Mouse (Mus musculus): ENCODE data around the gene Ifih1. TPM values are rescaled to one million over a fixed set of nuclear protein-coding genes. Genes with fewer than 3 reads are reported as not detected.
A peak's percentile ranks its signal among the peaks of the same experiment; 100 is the strongest.

Ifih1 gene
- total RNA-seq, 2 experiments from 2014 or later, result 2.4 to 2.9 TPM

DNA sequence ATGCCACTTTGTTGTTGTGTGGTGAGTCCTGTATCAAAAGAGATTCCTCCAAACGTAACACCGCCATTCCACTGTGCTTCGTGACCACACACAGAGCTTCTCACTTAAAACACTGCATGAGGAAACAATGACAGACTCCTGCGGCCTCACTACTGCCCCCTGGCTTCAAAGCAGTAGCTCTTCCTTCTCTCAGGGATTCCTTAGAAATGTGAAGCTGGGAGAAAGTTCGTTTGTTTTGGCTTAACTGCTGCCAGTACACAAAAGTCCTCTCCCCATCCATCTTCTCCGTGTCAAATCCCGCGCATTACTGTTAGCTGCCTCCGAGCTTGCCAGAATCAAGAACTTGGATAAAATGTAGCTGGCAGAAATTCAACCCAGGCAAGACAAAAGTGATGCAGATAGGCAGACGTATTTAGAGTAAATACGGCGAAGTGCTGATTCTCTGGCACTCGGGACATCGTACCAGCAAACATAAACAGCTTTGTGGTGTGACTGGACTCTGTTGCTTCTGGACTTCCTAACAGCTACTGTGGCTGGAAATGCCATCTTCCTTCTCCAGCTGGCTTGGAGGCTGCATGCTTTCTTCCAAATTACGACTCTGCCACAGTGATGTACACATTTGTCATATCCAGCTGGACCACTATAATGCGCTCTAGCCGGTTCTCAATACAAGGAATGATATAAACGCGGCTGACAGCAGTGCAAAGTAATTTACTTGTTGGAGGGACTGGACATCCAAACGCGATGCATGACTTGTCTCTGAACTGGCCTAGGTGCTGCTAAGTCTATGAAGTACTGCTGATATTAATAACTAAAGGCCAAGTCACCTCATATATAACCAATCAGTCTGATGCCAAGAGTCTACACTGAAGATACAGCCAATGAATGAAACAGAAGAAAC, 2.4 kb downstream of the Ifih1 start:
- peak in 1 of 2 experiments; percentile 36 for DNase-seq (ENCODE audit: low spot score in 2 of 2)

DNA sequence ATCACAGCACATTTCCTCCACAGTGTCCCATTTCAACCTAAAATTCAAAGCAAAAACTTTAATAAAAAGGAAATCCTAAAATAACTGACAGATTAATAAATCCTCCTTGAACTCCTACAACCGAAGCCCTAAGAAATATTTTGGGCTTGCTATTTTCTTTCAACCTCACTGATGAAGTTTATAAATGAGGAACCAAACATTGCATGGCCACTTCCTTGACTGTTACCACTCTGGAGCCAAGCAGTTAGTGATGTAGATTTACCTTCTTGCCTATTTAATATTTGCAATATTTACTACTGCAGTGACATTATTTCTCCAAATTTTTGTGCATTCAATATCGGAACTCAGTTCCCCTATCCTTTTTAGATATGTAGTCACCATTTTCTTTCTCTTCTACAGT, 6.2 kb downstream of the Ifih1 start:
- no peak for DNase-seq (ENCODE audit: low spot score in 2 of 2)

DNA sequence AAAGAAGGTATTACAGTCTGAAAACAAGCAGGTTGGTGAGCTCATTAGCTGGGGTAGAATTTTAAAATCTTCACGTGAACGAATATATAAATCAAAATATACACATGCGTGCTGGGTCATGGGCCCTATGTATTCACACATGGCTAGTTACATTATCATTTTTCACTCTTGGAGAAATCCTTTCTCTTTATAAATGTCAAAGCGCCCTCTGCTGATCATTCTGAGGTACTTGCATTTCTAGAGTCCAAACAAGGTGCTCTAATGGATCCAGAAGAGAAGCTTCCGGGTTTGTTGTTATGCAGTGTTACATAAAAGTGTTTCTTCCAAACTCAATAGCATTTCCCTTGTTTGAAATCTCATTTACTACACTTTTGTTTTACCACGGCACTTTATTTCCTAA, 15.6 kb downstream of the Ifih1 start:
- DNase-seq (ENCODE audit: low spot score in 2 of 2), result peak in 1 of 2 experiments; percentile 61

DNA sequence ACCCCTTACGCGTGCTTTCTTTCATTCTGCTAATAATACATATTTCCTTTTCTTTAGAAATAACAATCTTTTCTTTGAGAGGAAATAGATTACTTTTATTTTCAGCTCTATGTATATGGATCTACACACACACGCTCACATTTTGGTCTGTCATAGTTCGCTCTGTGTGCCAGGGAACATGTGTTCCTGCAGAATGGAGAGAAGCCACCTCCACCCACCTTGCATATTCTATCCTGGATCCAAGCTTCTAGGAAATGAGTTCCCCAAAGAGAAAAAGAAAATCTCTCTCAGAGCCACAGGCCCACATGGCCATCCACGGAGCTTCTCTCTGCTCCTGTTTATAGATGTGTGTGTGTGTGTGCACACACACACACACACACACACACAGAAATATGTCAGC, 17.7 kb downstream of the Ifih1 start:
- peak; percentile 57 to 83 for DNase-seq (ENCODE audit: low spot score in 2 of 2)

DNA sequence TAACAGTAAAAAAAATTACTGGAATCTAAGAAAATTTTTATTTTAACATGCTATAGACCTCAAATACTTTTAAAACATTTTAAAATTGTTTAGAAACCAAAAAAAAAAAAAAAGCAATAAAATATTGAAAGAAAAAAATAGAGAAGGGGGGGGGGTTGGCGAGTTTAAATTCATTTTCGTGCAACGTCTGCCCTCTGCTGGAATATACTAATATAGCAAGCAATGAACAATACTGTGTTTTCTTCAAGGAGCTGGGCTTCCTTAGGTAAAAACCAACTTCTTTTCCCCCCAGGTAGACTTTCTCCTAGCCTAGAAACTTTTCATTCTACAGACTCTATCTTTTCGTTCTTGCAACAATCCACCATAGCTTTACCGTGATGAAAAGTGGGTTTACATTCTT, 18.3 kb downstream of the Ifih1 start:
- peak in 1 of 2 experiments; percentile 59 for DNase-seq (ENCODE audit: low spot score in 2 of 2)

DNA sequence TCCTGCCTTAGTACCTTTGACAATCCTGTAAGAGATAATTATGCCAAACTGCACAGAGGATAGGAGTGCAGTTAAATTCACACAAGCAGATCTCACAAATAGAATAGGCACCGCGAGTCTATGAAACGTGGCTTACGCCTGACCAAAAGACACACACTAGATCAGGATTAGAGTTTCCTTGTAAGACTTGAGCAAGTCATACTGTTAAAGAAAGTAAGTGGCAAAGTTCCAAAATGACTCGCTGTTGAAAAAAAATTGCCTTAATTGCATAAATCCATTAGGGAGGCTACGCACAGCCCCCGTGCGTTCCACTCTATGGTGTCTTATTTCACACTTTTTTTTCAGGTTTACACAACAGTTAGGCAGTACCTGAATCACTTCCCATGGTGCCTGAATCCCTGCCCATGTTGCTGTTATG, 23.0 kb downstream of the Ifih1 start:
- peak in 1 of 2 experiments; percentile 2 for DNase-seq (ENCODE audit: low spot score in 2 of 2)

DNA sequence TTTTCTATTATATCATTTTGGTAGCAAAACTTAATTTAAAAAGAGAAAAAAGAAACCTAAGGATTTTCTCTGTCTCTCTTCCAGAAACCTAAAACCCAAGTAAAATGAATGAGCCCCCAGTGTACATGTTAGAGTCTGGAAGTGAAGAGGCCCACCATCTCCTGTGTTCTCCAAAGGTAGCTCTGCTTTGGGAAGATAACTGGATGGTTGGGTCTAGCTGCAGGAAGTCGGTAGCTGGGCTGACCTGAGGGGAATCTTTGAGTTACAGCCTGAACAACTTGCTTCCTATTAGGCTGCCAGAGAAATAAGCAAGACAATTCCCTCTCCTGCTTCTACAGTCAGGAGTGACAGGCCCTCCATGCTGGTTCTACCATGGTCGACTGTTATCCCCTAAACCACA, 26.4 kb downstream of the Ifih1 start:
- no peak for DNase-seq (ENCODE audit: low spot score in 2 of 2)

DNA sequence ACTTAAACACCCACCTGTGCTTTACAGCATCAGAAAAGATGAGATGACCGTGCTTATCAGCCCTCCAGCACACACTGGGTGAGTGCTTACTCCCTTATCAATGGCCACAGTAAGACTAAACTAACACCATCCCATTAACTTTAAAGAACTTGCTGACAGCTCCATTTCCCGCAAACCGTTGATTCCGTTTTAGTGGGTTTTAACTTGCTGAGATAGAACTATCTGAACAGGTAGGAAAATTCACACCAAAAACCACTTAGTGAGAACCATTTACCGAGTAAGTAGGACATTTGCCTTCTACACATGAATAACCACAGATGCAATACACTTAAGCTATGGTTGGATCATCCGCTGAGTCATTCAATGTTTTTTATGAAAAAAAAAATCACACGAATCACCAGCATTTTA, 27.1 kb downstream of the Ifih1 start:
- DNase-seq (ENCODE audit: low spot score in 2 of 2), result no peak

DNA sequence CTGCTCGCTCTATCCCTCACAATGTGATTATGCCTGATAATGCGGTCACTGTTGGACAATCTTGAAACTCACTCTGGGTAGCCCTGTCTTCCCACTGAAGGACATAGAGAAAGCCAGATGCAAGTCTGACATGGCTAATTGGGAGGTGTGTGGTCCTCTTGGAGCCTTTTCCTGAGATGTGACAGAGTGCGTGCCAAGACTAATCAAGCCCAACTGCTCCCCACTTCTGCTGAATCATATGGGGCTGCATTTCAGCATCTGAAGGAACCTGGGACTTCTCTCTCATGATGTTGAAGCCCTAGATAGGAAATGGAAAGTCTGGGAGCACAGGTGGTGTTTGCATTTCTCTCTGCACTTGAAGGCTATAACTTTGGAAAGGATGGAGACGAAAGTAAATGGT, 32.9 kb downstream of the Ifih1 start:
- DNase-seq (ENCODE audit: low spot score in 2 of 2), result no peak

DNA sequence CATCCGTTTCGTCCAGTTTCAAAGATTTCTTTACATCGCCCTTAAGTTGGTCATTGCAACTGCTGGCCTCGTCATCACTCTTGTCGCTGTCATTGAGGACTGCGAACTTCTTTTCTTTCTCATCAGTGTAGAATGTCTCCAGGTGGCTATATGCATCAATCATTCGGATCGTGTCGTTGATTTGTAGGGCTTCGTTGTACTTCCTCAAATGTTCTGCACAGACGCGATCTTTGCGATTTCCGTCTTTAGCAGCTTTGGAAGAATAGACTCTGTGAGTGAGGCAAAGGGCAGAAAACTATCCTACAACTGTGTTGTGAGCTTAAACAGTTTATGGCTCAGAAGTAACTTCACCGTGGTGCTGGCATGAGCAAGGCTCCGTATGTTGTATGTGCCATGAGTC, 39.9 kb downstream of the Ifih1 start:
- no peak for DNase-seq (ENCODE audit: low spot score in 2 of 2)

DNA sequence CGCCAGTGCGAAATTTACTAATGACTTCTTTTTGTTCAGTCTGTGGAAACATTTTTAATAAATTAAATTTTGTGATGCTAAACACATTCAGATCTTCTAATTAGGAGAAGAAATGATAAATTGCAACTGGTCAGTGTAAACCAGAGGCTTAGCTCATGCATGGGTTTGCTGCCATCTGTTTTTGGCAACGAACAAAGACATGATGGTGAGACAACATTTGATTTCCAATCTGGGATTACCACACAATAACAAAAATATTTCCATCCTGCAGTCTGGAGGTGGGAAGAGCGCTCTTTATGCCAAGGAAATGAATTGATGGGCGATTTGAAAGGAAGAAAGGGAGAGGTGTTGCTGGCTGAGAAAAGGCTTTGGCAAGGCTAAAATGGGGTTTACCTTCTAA, 42.5 kb downstream of the Ifih1 start:
- peak; percentile 13 to 27 for DNase-seq (ENCODE audit: low spot score in 2 of 2)

DNA sequence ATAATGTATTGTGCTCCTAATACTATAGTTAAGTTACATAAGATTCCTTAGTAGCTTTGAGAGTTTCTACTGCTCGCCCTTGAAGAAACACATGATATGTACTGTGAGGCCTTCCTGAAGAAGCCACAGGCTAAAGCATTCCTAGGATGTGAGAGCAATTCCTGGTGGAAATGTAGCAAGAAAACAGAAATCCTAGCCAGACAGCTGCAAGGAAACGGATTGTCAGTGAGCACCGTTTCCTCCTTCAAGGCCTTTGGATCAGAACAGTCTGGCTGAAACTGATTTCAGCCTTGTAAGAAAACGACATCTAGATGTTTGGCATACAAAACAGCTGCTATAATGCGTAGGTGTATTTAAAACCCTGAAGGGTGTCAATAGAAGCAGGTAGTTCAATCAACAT, 49.5 kb downstream of the Ifih1 start:
- DNase-seq (ENCODE audit: low spot score in 2 of 2), result no peak

DNA sequence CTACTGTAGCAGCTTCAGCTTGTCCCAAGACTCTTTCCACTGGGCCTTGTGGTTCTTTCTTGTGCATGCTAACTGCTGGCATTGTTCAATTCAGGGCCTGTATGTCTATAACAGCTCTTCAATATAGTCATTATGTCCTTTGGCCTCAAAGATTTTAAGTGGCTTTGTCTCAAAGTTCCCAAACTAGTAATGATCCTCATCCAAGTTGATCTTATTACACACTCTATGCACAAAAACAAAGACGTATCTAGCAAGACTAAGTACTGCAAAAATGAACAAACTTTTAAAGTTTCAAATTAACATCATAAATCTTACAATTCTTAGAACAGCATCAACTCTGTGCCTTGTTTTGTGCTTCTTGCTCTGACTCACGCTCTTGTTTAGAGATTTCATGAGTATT, 51.6 kb downstream of the Ifih1 start:
- no peak for DNase-seq (ENCODE audit: low spot score in 2 of 2)

DNA sequence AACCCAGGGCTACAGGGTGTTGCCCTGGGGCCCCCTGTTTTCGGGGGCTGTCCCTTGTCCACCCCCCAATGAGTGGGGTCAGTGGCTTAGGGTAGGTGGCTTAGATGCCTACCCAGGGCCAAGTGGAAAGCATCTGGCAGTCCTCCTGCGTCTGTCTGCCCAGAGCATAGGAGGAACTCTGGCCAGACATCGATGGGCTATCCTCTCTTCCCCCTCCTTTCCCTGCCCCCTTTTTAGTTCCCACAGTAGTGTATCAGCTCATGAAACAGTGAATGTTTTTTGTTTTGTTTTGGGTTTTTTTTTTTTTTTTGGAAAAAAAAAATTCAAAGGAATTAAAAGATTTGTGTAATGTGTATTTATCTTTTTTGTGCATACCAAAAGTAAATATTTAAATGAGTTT, 54.5 kb downstream of the Ifih1 start:
- DNase-seq (ENCODE audit: low spot score in 2 of 2), result no peak

DNA sequence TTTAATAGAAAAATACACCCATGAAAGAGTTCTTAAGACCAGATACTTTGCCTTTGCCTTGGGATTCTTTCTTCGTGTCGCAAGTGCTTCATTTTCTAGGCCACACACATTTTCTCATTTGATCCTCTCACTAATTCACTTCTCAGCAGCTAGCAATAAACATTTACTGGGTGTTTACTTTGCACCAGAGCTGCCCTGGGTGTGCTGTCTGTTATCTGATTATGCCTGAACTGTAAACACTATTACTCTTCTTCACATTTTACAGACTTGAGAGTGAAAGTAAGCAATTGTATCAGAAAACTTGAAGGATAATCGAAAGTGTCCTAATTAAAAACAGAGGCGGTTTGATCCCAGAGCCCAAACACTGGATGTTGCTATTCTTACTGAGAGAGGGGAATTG, 56.7 kb downstream of the Ifih1 start:
- no peak for DNase-seq (ENCODE audit: low spot score in 2 of 2)

DNA sequence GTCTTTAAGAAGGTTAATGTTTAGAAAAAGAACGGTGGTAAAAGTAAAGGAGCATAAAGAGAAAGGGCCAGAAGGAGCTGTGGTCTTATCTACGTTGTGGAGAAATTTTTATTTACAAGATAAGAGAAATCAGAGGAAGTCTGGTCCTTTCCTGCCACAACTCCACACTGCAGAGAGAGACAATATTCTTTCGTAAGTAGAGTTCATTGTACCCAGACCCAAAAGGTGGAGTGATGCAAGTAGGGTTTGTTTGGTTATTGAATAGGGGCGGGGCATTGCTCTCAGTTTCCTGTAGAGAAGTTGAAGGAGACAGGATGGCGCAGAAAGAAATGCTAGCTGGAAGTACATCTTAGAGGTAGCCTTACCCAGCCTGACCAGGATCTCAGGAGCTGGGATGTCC, 60.3 kb downstream of the Ifih1 start:
- DNase-seq (ENCODE audit: low spot score in 2 of 2), result no peak

DNA sequence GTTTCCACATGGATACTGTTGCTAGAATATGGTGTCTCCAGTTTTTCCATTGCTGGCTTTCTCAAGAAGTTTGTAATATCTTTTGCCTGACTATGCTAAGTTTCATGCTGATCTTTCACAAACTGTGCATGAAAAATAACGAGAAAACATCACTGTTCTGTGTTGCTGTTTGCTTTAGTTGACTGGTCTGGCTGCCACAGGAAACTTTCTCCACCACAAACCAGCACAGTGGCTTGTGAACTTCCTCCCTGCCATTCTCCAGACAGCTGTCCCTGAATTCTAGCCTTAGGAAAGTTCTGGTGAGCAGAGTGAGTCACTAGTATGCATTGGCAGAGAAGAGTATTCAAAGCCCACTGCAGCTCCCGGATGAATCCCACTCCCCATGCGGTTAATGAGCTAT, 71.1 kb downstream of the Ifih1 start:
- DNase-seq (ENCODE audit: low spot score in 2 of 2), result no peak

DNA sequence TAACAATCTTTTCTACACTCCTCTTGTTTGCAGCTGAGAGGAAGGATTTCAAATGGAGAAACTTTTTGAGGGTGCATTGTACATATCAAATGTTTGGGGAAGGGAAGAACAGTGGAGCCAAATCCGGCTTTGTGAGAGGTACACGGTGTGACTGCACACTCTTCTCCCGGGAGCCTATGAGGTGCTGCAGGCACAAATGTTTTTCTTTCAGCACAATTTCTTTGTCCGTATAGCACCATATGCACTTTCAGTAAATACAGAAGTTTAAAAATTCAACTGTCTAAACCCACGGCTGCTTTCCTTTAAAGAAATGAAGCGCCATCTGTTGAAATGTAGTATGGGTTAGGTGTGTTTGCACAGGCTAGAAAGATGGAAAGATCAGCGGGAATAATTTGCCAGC, 71.8 kb downstream of the Ifih1 start:
- peak in 1 of 2 experiments; percentile 28 for DNase-seq (ENCODE audit: low spot score in 2 of 2)

DNA sequence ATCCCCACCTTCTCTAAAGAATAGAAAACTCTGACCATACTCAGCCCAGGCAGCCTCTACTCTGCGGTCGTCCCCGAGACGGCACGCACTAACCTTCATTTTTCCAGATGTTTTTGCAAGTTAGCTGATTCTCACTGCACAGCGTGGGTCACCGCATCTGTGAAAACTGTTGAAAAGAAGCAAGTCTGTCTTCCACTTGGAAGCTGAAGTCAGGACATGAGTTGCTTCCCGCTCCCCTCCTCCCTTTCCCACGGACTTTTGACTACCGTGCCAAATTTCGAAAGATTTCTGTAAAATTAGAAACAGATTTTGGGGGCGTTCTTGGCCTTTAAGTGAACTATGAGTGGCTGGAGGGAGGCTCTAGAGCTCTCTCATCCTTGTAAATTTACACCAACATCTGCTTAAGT, 72.3 kb downstream of the Ifih1 start, which contains the start of gene Fap:
Gene Fap, minus strand, starts transcription at position 323 of the 407 bp plus-strand sequence.
- no peak for DNase-seq (ENCODE audit: low spot score in 2 of 2)

DNA sequence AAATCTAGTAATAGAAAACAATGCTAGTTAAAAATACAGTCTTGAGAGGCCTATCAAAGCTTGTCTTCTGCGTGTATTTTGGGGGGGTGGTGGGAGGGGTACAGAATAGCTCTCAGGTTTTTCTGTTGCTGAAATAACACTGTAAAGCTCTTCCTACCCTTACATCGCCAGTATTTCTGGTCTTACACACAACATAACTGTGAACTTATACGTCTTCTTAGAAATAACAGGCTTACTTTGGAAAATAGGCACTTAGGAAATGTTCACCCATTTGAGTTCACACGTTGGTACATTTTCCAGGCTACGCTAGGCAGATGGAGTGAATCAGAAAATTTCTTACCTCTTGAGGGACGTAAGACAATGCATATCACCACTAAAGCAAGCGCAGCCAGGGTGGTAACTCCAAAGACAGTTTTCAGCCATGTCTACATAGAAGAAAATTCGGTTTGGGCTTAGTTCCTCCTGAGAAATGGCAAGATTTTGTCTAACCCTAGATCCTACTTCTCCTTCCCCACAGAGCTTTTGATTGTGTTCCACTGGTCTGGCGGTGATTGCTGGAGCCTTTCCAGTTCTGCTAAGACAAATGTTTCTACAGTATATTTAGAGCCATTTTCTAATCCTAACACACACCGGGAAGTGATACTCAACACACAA, 72.8 kb downstream of the Ifih1 start:
- DNase-seq (ENCODE audit: low spot score in 2 of 2), result no peak

DNA sequence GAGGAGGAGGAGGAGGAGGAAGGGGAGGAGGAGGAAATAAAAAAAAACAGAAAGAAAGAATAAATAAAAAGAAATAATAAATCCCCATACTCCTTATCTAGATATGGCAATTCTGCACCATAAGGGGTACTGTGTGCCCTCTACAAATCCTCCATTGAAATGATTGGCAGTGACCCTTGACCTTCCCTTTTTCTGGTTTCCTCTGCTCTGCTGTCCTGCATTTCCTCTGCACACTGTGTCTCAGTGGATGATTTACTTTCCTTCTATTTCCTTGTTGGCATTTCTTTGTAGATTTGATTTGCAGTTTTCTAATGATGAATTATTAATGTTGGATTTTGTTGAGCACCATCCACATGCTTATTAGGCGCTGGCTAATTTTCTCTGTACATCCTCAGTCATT, 81.4 kb downstream of the Ifih1 start:
- no peak for DNase-seq (ENCODE audit: low spot score in 2 of 2)

DNA sequence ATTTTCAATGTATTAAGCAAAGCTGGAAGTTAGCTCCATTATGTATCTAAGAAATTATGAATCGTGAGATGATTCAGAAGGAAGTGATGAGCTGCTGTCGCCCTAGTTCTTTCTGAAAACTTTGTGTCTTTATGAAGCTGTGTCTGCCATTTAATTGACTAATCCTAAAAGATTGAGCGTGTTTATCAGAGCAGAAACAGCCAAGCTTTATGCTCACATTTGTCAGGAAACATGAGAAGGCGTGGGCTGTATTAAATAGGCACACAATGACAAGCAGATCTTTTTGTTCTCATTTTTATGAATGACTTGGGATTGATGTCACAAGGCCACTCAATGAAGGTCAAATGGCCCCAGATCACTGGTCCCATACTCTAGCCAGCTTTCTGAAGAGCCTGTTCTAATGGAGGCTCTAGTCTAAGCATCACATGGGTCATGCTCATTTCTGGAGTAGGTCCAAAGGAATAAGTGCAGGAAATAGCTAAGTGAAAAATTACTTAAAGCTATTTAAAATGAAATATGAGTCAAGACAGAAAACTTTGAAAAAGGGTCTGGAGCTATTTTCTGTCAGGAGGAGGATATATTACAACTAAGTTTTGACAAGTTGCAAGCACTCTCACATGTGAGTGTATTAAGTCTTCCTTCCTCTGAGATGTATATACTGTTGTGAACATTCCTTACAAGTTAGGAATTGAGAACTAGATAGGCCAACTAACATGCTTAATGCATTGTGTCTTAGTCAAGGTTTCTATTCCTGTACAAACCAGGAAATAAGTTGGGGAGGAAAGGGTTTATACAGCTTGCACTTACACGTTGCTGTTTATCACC, 83.2 kb downstream of the Ifih1 start:
- DNase-seq (ENCODE audit: low spot score in 2 of 2), result no peak

Data from layer of hippocampus, adult 18-20 months (tissue).